Comparison of ENCODE assay signal across 19 mouse cellular contexts in the genomic region with DNA sequence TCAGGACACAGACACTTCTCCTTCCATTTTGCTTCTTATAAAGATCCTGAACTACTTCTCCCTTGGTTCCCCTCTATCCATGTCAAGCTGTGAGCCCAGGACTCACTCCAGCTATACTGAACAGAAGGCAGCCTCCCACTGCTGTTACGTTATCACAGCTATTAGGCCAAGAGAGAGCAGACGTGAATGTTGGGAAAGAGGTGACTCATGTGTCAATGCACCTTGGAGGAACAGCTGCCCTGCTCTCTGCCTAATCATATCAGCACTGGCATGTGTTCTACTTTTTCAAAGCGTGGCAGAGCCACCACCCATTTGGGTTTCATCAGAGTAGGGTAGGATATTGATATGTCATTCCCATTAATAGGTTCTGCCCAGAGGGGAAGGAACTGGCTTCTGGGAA. TPM values are rescaled to one million over a fixed set of nuclear protein-coding genes. Genes with fewer than 3 reads are reported as not detected.
DNase-seq lines count a peak whose midpoint lies in the region; TF ChIP-seq lines count a peak whose summit lies in the region.
"Had no signal": no experiment of that assay in that cellular context is flagged by ENCODE, and none has a peak within 500 bp of the region (broad histone marks: within the 10 kb centered on the region; RNA-seq: fewer than 3 reads in every experiment).

No protein-coding gene starts in this region.

- DNase-seq in adrenal gland, adult (ENCODE audit: inconsistent age in 2 of 2, low spot score in 1 of 2), result peak; percentile 35 to 79
- no peak for DNase-seq in adrenal gland, adult 18-20 months (ENCODE audit: low spot score in 2 of 2)
- peak; percentile 62 to 63 for DNase-seq in layer of hippocampus, adult 2 months (ENCODE audit: low spot score in 2 of 2)
- DNase-seq in layer of hippocampus, postnatal 10 days (ENCODE audit: low spot score in 2 of 2), result no peak
- peak; percentile 40 for DNase-seq in adrenal gland, postnatal 10 days
- DNase-seq in skeletal muscle tissue, adult 2 months (ENCODE audit: low read depth, low spot score), result peak; percentile 51
- no peak for DNase-seq in lung, postnatal 14 days
- no peak for DNase-seq in thymus, postnatal 25 days
- DNase-seq: cerebellum, adult 8-10 months; gastrocnemius, postnatal 25 days; kidney, postnatal 36 days; lung, adult 2 months; retina, postnatal 1 day had no signal

- H3K27ac ChIP-seq in layer of hippocampus, adult 2 months, result peak overlapping the region; percentile 72
- H3K27ac ChIP-seq: hindbrain, embryonic 13.5 days; macrophage; midbrain, embryonic 10.5 days had no signal

- TF ChIP-seq CTCF in layer of hippocampus, adult 2 months (conservative IDR thresholded peaks at IDR 0.05), result no peak

- no peak overlapping the region for H3K4me3 ChIP-seq in layer of hippocampus, adult 2 months
- H3K4me3 ChIP-seq: heart, embryonic 12.5 days; hindbrain, embryonic 13.5 days; midbrain, embryonic 10.5 days had no signal

RNA-seq across cellular contexts. Expression of a gene that starts 12.5 kb away (rescaled TPM):
- total RNA-seq in adrenal gland, adult 18-20 months (2021), result 10 to 100 TPM in 1 of 2 experiments, 1 to 10 TPM in 1; 9.4 to 12.9 TPM
- total RNA-seq in layer of hippocampus, adult 2 months (2021), result 10 to 100 TPM; 59.1 to 62.3 TPM
- total RNA-seq in layer of hippocampus, postnatal 10 days (2021), result 10 to 100 TPM; 33.9 to 37.5 TPM
- total RNA-seq in adrenal gland, postnatal 10 days (2021), result 10 to 100 TPM in 1 of 2 experiments, 1 to 10 TPM in 1; 7.7 to 10.5 TPM
- total RNA-seq: CH12.LX, MEL had no signal

Comparison
In these comparisons a context has a peak if more than half of its experiments do, and no peak if none do; other contexts are left out.
1. DNase-seq: peak in adrenal gland, adult (2 of 2), layer of hippocampus, adult 2 months (2 of 2), adrenal gland, postnatal 10 days (single experiment) and skeletal muscle tissue, adult 2 months (single experiment); none in adrenal gland, adult 18-20 months (0 of 2), layer of hippocampus, postnatal 10 days (0 of 2), lung, postnatal 14 days (single experiment) and thymus, postnatal 25 days (single experiment).